Mouse (Mus musculus) embryonic facial prominence, embryonic 10.5 days (tissue): ENCODE measurements around the gene Ing4. TPM values are rescaled to one million over a fixed set of nuclear protein-coding genes. Genes with fewer than 3 reads are reported as not detected.
A peak's percentile ranks its signal among the peaks of the same experiment; 100 is the strongest.

Experiments used
- DNase-seq: peaks from one replicate; pipeline ENCODE4 v3.0.0-alpha.2; 2017; ENCODE audit warnings: low spot score
- H3K27ac ChIP-seq: fragments of 300-500 bp; sonication (generic); replicated peaks from 2 replicates; pipeline ENCODE4 v1.5.1; 2016; ENCODE audit warnings: mild to moderate bottlenecking
- H3K27me3 ChIP-seq: fragments of 300-500 bp; sonication (generic); replicated peaks from 2 replicates; pipeline ENCODE4 v1.6.1; 2016; ENCODE audit warnings: low read depth, mild to moderate bottlenecking; ENCODE audit not compliant: poor library complexity, severe bottlenecking
- H3K36me3 ChIP-seq: fragments of 300-500 bp; sonication (generic); replicated peaks from 2 replicates; pipeline ENCODE4 v1.6.1; 2016; ENCODE audit warnings: mild to moderate bottlenecking, moderate library complexity
- H3K4me1 ChIP-seq: fragments of 300-500 bp; sonication (generic); 2 replicates; pipeline ENCODE4 v1.6.1; 2016
- H3K4me3 ChIP-seq: fragments of 300-500 bp; sonication (generic); 2 replicates; pipeline ENCODE4 v1.5.1; 2016; ENCODE audit warnings: mild to moderate bottlenecking, moderate library complexity
- H3K9me3 ChIP-seq: fragments of 300-500 bp; sonication (generic); 2 replicates; pipeline ENCODE4 v1.6.1; 2016; ENCODE audit warnings: mild to moderate bottlenecking
- WGBS: fragments of 180-500 bp; shearing (Covaris S2); methylation state at CpG from one replicate; pipeline ENCODE4 v1.1.7; 2016; 5-methylcytosine and 5-hydroxymethylcytosine counted together
- polyA plus RNA-seq: library from polyadenylated mRNA; unstranded; fragments of >200 nt; fragmentation: Nextera tagmentation; extraction: Ambion mirVana; gene quantifications from 2 replicates; pipeline ENCODE4 v1.2.1, GENCODE M21; 2016

Gene Ing4
- 125 and 137 TPM in 2 replicates for polyA plus RNA-seq

GRCm38 (mm10) chr6:125039533-125040153, at the start of gene Ing4:
Gene Ing4 (plus strand): TSS chr6:125039760.
- DNase-seq = peak; percentile 90
- Histone ChIP-seq H3K27me3 (no peaks in the 10 kb centered on the region), H3K4me1 (peaks cover 15% of the 10 kb centered on the region), H3K36me3 (peaks cover 66% of the 10 kb centered on the region), H3K27ac (peak within 1 kb of the TSS; percentile 90), H3K9me3 (no peaks in the 10 kb centered on the region), H3K4me3 (peak within 1 kb of the TSS; percentile 79)
- WGBS = under 1% methylated on average over 26 of the region's 26 CpGs

DNA sequence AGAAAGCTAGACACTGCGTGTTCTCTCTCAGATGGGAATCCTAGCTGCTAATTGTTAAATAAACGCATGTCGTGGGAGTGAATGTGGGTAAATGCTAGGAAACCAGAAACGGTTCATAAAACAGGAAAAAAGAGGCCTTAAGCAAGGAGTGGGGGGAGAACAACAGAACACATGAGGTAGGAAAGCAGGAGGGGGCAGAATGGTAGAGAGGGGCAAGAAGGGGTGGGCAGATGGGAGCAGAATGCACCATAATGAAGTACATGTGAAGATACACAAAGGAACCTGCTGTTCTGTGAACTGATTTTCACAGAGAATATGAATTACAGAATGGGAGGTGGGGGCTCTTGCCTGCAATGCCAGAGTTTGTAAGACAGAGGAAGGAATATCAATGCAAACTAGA, 47.3 kb upstream of the Ing4 start:
- H3K4me3 ChIP-seq = no peak overlapping the region
- peaks cover 61% of the 10 kb centered on the region for H3K27me3 ChIP-seq
- peaks cover 19% of the 10 kb centered on the region for H3K4me1 ChIP-seq
- WGBS = 75% methylated on average over 4 of the region's 4 CpGs
- H3K9me3 ChIP-seq = peaks cover 12% of the 10 kb centered on the region
- H3K36me3 ChIP-seq = no peaks in the 10 kb centered on the region
- DNase-seq = no peak
- H3K27ac ChIP-seq = no peak overlapping the region

DNA sequence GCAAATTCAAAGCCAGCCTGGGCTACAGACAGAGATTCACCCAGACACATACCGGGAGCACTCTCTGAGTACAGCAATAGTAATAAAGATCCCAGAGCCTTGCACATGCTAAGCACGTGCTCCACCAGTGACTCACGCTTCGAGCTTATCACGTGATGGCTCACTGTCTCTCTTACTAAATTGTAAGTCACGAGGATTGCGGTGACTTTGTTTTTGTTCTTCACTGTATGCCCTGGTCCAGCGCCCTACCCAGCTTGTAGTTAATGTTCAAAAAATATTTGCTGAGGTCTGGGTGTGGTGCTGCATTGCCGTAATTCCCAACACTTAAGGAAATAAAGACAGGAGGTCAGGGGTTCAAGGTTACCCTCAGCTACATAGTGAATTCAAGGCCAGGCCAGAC, 46.2 kb upstream of the Ing4 start:
- DNase-seq = no peak
- no peak overlapping the region for H3K27ac ChIP-seq
- peaks cover 30% of the 10 kb centered on the region for H3K4me1 ChIP-seq
- H3K9me3 ChIP-seq = peaks cover 12% of the 10 kb centered on the region
- WGBS = 87% methylated on average over 9 of the region's 9 CpGs
- peaks cover 72% of the 10 kb centered on the region for H3K27me3 ChIP-seq
- H3K36me3 ChIP-seq = no peaks in the 10 kb centered on the region
- H3K4me3 ChIP-seq = no peak overlapping the region

DNA sequence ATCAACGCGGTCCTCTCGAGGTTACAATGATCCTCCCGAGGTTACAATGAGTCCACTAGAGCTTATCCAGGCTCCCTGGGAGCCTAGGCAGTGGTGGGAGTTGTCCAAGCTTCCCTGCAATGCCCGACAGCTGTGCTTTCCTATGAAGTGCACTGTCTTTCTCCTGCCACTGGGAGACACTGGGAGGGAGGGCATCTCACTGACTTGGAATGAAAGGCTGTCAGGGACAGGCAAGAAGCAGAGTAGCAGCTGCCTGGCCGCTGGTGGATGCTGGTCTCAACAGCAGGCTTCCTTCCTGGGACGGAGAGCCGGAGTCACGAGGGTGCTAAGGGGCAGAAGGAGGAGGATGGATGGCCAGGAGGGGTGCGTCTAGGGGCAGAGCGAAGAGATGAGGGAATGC, 45.7 kb upstream of the Ing4 start:
- no peaks in the 10 kb centered on the region for H3K36me3 ChIP-seq
- H3K4me1 ChIP-seq = peaks cover 32% of the 10 kb centered on the region
- peak overlapping the region; percentile 21; the same call in 1 of the 2 replicates for H3K4me3 ChIP-seq
- H3K27me3 ChIP-seq = peaks cover 78% of the 10 kb centered on the region
- peaks cover 12% of the 10 kb centered on the region for H3K9me3 ChIP-seq
- H3K27ac ChIP-seq = no peak overlapping the region
- peak; percentile 45 for DNase-seq
- WGBS = 13% methylated on average over 11 of the region's 11 CpGs

DNA sequence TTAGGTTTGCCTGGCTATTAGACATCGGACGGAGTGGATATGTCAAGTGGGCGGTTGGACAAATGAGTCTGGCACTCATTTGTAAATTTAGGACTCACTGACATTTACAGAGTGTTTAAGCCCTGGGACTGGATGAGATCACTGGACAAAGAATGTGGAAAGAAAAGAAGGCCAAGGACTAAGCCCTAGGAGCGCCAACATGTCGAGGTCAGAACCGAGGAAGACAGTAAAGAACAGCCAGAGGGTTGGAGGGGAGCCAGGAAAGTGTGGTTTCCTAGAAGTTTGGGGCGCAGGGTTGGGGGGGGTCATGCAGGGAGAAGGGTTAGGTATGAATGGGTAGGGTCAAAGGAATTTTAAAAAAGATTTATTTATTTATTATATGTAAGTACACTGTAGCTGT, 44.3 kb upstream of the Ing4 start:
- Histone ChIP-seq H3K9me3 (peaks cover 5% of the 10 kb centered on the region), H3K4me1 (peaks cover 32% of the 10 kb centered on the region), H3K27ac (no peak overlapping the region), H3K4me3 (no peak overlapping the region), H3K36me3 (no peaks in the 10 kb centered on the region), H3K27me3 (peaks cover 91% of the 10 kb centered on the region)
- 88% methylated on average over 7 of the region's 7 CpGs for WGBS
- no peak for DNase-seq

GRCm38 (mm10) chr6:124995831-124996403, 43.6 kb upstream of the Ing4 start:
- H3K27me3 ChIP-seq = peaks cover 98% of the 10 kb centered on the region
- DNase-seq = no peak
- H3K4me3 ChIP-seq = peak overlapping the region; percentile 76
- peaks cover 32% of the 10 kb centered on the region for H3K4me1 ChIP-seq
- no peaks in the 10 kb centered on the region for H3K9me3 ChIP-seq
- 46% methylated on average over 8 of the region's 8 CpGs for WGBS
- H3K36me3 ChIP-seq = no peaks in the 10 kb centered on the region
- H3K27ac ChIP-seq = no peak overlapping the region; the same call in 1 of the 2 replicates

GRCm38 (mm10) chr6:124996551-124997501, 42.7 kb upstream of the Ing4 start, which contains the start of gene Pianp:
Gene Pianp (plus strand): TSS chr6:124996694.
- Histone ChIP-seq H3K4me1 (peaks cover 32% of the 10 kb centered on the region), H3K9me3 (no peaks in the 10 kb centered on the region), H3K27ac (peak within 1 kb of the TSS; percentile 77), H3K27me3 (peaks cover 100% of the 10 kb centered on the region), H3K4me3 (peak within 1 kb of the TSS; percentile 76), H3K36me3 (no peaks in the 10 kb centered on the region)
- WGBS = under 1% methylated on average over 78 of the region's 78 CpGs
- DNase-seq = peak; percentile 85

DNA sequence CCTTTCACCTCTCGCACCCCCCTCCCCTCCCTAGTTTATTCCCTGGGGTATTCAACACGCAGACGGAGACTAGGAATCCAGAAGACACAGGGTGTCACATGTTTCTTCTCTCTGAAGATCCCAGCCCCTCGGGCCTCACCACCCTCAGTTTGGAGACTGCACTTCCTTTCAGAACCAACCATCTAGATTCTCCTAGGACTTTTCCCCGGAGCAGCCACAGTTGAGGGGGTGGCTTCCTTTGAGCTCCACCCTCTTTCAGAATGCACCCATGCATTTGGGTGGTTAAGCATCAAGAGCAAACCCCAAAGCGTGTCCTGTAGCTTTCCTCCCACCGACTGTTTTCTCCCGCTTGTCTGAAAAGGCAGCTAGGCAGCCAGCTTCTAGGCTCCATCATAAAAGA, 41.5 kb upstream of the Ing4 start:
- H3K4me1 ChIP-seq = peaks cover 32% of the 10 kb centered on the region
- H3K36me3 ChIP-seq = no peaks in the 10 kb centered on the region
- WGBS = 7% methylated on average over 8 of the region's 8 CpGs
- no peaks in the 10 kb centered on the region for H3K9me3 ChIP-seq
- peaks cover 98% of the 10 kb centered on the region for H3K27me3 ChIP-seq
- peak overlapping the region; percentile 76; the same call in 1 of the 2 replicates for H3K4me3 ChIP-seq
- H3K27ac ChIP-seq = no peak overlapping the region
- DNase-seq = no peak

GRCm38 (mm10) chr6:124999091-124999490, 40.5 kb upstream of the Ing4 start:
- WGBS = 31% methylated on average over 14 of the region's 14 CpGs
- DNase-seq = no peak

DNA sequence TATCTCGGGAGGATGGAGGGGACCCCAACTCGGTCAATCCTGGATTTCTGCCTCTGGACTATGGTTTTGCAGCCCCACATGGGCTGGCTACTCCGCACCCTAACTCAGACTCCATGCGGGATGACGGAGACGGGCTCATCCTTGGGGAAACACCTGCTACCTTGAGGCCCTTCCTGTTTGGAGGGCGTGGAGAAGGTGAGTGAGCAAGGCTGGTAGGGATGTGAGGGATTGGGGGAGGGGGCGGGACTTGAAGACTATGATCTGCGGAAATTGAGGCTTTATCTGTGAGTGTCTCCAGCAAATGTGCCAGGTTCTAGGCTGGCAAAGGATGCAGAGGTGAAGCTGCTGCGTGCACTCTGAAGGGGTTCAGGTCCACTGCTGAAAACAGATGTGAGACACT, 40.0 kb upstream of the Ing4 start:
- H3K27me3 ChIP-seq = peaks cover 95% of the 10 kb centered on the region
- H3K4me1 ChIP-seq = peaks cover 28% of the 10 kb centered on the region
- H3K36me3 ChIP-seq = no peaks in the 10 kb centered on the region
- no peaks in the 10 kb centered on the region for H3K9me3 ChIP-seq
- no peak overlapping the region for H3K4me3 ChIP-seq
- no peak for DNase-seq
- WGBS = 30% methylated on average over 10 of the region's 10 CpGs
- no peak overlapping the region for H3K27ac ChIP-seq

More at GRCm38 (mm10) chr6:124999091-124999490, 40.5 kb upstream of the Ing4 start:
- H3K4me3 ChIP-seq = no peak overlapping the region
- no peaks in the 10 kb centered on the region for H3K9me3 ChIP-seq
- peaks cover 96% of the 10 kb centered on the region for H3K27me3 ChIP-seq
- no peaks in the 10 kb centered on the region for H3K36me3 ChIP-seq
- no peak overlapping the region for H3K27ac ChIP-seq
- peaks cover 32% of the 10 kb centered on the region for H3K4me1 ChIP-seq

DNA sequence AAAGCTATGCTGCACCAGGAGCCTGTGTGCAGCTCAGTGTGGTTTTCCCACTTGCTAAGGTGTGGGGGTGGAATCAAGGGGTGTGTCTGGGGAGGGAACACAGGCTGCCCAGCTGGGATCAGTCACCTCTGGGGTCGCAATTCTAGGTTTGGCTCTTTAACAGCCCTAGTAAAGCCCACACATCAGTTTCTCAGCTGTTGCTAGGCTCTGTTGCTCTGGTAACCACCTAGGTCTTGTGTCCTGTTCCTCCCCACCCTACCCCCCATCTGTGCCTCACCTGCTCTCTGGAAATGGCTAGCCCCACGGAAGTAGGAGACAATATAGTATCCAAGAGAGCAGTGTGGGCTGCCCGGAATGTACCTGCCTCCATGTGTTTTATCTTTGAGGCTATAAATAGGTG, 35.9 kb upstream of the Ing4 start:
- H3K4me3 ChIP-seq = no peak overlapping the region
- no peaks in the 10 kb centered on the region for H3K36me3 ChIP-seq
- WGBS = 52% methylated on average over 3 of the region's 3 CpGs
- no peak for DNase-seq
- no peaks in the 10 kb centered on the region for H3K9me3 ChIP-seq
- no peak overlapping the region for H3K27ac ChIP-seq
- peaks cover 56% of the 10 kb centered on the region for H3K27me3 ChIP-seq
- H3K4me1 ChIP-seq = peaks cover 15% of the 10 kb centered on the region

DNA sequence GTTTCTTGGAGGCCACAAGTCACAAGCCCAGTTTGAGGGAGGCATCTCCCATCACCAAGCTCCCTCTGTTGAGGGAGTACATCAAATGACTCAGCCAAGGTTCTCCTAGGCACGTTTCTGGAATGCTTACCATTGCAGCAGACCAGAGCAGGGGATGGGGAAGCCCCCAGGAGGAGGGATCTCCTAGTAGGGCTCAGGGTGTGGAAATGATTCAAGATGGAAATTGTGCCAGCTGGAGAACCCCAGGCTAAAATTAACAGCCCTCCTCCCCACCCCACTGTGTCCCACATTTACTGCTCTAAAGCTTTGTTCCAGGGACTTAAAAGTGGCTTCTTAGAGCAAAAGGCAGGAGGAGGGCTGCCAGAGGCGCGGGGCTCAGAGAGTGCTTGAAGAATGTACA, 34.5 kb upstream of the Ing4 start:
- DNase-seq = no peak
- 48% methylated on average over 3 of the region's 3 CpGs for WGBS
- no peak overlapping the region for H3K27ac ChIP-seq
- peaks cover 21% of the 10 kb centered on the region for H3K4me1 ChIP-seq
- peaks cover 42% of the 10 kb centered on the region for H3K27me3 ChIP-seq
- no peak overlapping the region for H3K4me3 ChIP-seq
- H3K9me3 ChIP-seq = no peaks in the 10 kb centered on the region
- no peaks in the 10 kb centered on the region for H3K36me3 ChIP-seq
